Mouse (Mus musculus): ENCODE results near the gene Sncg. TPM values are rescaled to one million over a fixed set of nuclear protein-coding genes. Genes with fewer than 3 reads are reported as not detected.
"Not testable (repeated sequence)": the region's sequence is repeated elsewhere in the genome, so short reads cannot be mapped to it uniquely, and the experiment has no call there.

Sncg gene
- 1.9 and 2.3 TPM in 2 replicates for polyA plus RNA-seq (2016; fragmentation: Nextera tagmentation; extraction: Ambion mirVana)

- H3K27me3 ChIP-seq (replicated peaks): no peaks in the 10 kb centered on the region
- H3K4me3 ChIP-seq: peak within 1 kb of the TSS; percentile 46
- H3K4me2 ChIP-seq: peak within 1 kb of the TSS; percentile 56
- no peak for ATAC-seq (ENCODE audit: insufficient number of reproducible peaks, low FRiP score)
- peaks cover 30% of the 10 kb centered on the region for H3K4me1 ChIP-seq (replicated peaks)
- H3K9ac ChIP-seq: peak within 1 kb of the TSS; percentile 59
- 49% methylated on average over 10 of the region's 10 CpGs for WGBS
- H3K27ac ChIP-seq (ENCODE audit: poor library complexity, severe bottlenecking): peak within 1 kb of the TSS; percentile 32; the same call in 1 of the 2 replicates
- no peaks in the 10 kb centered on the region for H3K36me3 ChIP-seq
- H3K9me3 ChIP-seq (replicated peaks): no peaks in the 10 kb centered on the region
Observed at GRCm38 (mm10) chr14:34374577-34374976, at the start of gene Sncg. TSS of gene Sncg (minus strand) at chr14:34374789.

GRCm38 (mm10) chr14:34421078-34421477 is 46.5 kb upstream of the Sncg start:
- Histone ChIP-seq H3K4me1 (replicated peaks) (0 out of 2 replicates have a peak, but pooled peaks cover 3% of the 10 kb centered on the region), H3K27ac (ENCODE audit: poor library complexity, severe bottlenecking) (no peak overlapping the region), H3K4me3 (no peak overlapping the region), H3K4me2 (no peak overlapping the region), H3K9ac (no peak overlapping the region), H3K9me3 (replicated peaks) (no peaks in the 10 kb centered on the region), H3K36me3 (peaks cover 80% of the 10 kb centered on the region), H3K27me3 (replicated peaks) (no peaks in the 10 kb centered on the region)
- ATAC-seq (ENCODE audit: insufficient number of reproducible peaks, low FRiP score): no peak
- WGBS: 88% methylated on average over 1 of the region's 1 CpGs

GRCm38 (mm10) chr14:34417501-34417900 is 42.9 kb upstream of the Sncg start:
- Histone ChIP-seq H3K4me3 (no peak overlapping the region), H3K4me2 (no peak overlapping the region), H3K27ac (ENCODE audit: poor library complexity, severe bottlenecking) (no peak overlapping the region), H3K27me3 (replicated peaks) (no peaks in the 10 kb centered on the region), H3K9ac (no peak overlapping the region), H3K4me1 (replicated peaks) (no peaks in the 10 kb centered on the region), H3K36me3 (peaks cover 80% of the 10 kb centered on the region), H3K9me3 (replicated peaks) (no peaks in the 10 kb centered on the region)
- WGBS: 91% methylated on average over 5 of the region's 5 CpGs
- no peak for ATAC-seq (ENCODE audit: insufficient number of reproducible peaks, low FRiP score)

- H3K27ac ChIP-seq (ENCODE audit: poor library complexity, severe bottlenecking); ATAC-seq (ENCODE audit: insufficient number of reproducible peaks, low FRiP score); H3K9me3 ChIP-seq (replicated peaks); H3K4me3 ChIP-seq; H3K27me3 ChIP-seq (replicated peaks); H3K9ac ChIP-seq; H3K4me2 ChIP-seq; H3K4me1 ChIP-seq (replicated peaks): not testable (repeated sequence)
- H3K36me3 ChIP-seq: peaks cover 81% of the 10 kb centered on the region
- 90% methylated on average over 4 of the region's 4 CpGs for WGBS
Observed at GRCm38 (mm10) chr14:34416946-34417345, 42.4 kb upstream of the Sncg start.

- 90% methylated on average over 7 of the region's 7 CpGs for WGBS
- no peak for ATAC-seq (ENCODE audit: insufficient number of reproducible peaks, low FRiP score)
- H3K4me3 ChIP-seq: no peak overlapping the region
- no peak overlapping the region for H3K4me2 ChIP-seq
- H3K36me3 ChIP-seq: peaks cover 75% of the 10 kb centered on the region
- no peaks in the 10 kb centered on the region for H3K4me1 ChIP-seq (replicated peaks)
- H3K9ac ChIP-seq: no peak overlapping the region
- H3K27ac ChIP-seq (ENCODE audit: poor library complexity, severe bottlenecking): no peak overlapping the region
- H3K27me3 ChIP-seq (replicated peaks): no peaks in the 10 kb centered on the region
- no peaks in the 10 kb centered on the region for H3K9me3 ChIP-seq (replicated peaks)
Observed at GRCm38 (mm10) chr14:34412164-34412896, 37.7 kb upstream of the Sncg start.

GRCm38 (mm10) chr14:34410716-34411115 is 36.1 kb upstream of the Sncg start:
- H3K9ac ChIP-seq: no peak overlapping the region
- peaks cover 82% of the 10 kb centered on the region for H3K36me3 ChIP-seq
- H3K27me3 ChIP-seq (replicated peaks): no peaks in the 10 kb centered on the region
- H3K27ac ChIP-seq (ENCODE audit: poor library complexity, severe bottlenecking): no peak overlapping the region
- WGBS: 94% methylated on average over 6 of the region's 6 CpGs
- no peak overlapping the region for H3K4me2 ChIP-seq
- H3K4me1 ChIP-seq (replicated peaks): no peaks in the 10 kb centered on the region
- no peak for ATAC-seq (ENCODE audit: insufficient number of reproducible peaks, low FRiP score)
- H3K4me3 ChIP-seq: no peak overlapping the region
- no peaks in the 10 kb centered on the region for H3K9me3 ChIP-seq (replicated peaks)

- no peaks in the 10 kb centered on the region for H3K27me3 ChIP-seq (replicated peaks)
- peaks cover 88% of the 10 kb centered on the region for H3K36me3 ChIP-seq
- H3K9me3 ChIP-seq (replicated peaks): no peaks in the 10 kb centered on the region
- no peak overlapping the region for H3K27ac ChIP-seq (ENCODE audit: poor library complexity, severe bottlenecking)
- WGBS: 88% methylated on average over 7 of the region's 7 CpGs
- no peak overlapping the region for H3K4me3 ChIP-seq
- peaks cover 9% of the 10 kb centered on the region; the same call in 1 of the 2 replicates for H3K4me1 ChIP-seq (replicated peaks)
- no peak overlapping the region for H3K4me2 ChIP-seq
- H3K9ac ChIP-seq: no peak overlapping the region
- no peak for ATAC-seq (ENCODE audit: insufficient number of reproducible peaks, low FRiP score)
Observed at GRCm38 (mm10) chr14:34403424-34403823, 28.8 kb upstream of the Sncg start.

- ATAC-seq (ENCODE audit: insufficient number of reproducible peaks, low FRiP score): no peak
- Histone ChIP-seq H3K9me3 (replicated peaks) (no peaks in the 10 kb centered on the region), H3K4me3 (no peak overlapping the region), H3K4me2 (no peak overlapping the region), H3K36me3 (peaks cover 89% of the 10 kb centered on the region), H3K27me3 (replicated peaks) (no peaks in the 10 kb centered on the region), H3K9ac (no peak overlapping the region), H3K4me1 (replicated peaks) (peaks cover 9% of the 10 kb centered on the region; the same call in 1 of the 2 replicates), H3K27ac (ENCODE audit: poor library complexity, severe bottlenecking) (no peak overlapping the region)
- 75% methylated on average over 8 of the region's 8 CpGs for WGBS
Observed at GRCm38 (mm10) chr14:34402871-34403270, 28.3 kb upstream of the Sncg start.

- H3K27me3 ChIP-seq (replicated peaks): no peaks in the 10 kb centered on the region
- H3K4me2 ChIP-seq: no peak overlapping the region
- H3K4me3 ChIP-seq: no peak overlapping the region
- no peak for ATAC-seq (ENCODE audit: insufficient number of reproducible peaks, low FRiP score)
- WGBS: 57% methylated on average over 6 of the region's 6 CpGs
- H3K9ac ChIP-seq: no peak overlapping the region
- H3K9me3 ChIP-seq (replicated peaks): no peaks in the 10 kb centered on the region
- peaks cover 81% of the 10 kb centered on the region for H3K36me3 ChIP-seq
- peaks cover 9% of the 10 kb centered on the region; the same call in 1 of the 2 replicates for H3K4me1 ChIP-seq (replicated peaks)
- no peak overlapping the region for H3K27ac ChIP-seq (ENCODE audit: poor library complexity, severe bottlenecking)
Observed at GRCm38 (mm10) chr14:34401135-34401534, 26.5 kb upstream of the Sncg start.

- Histone ChIP-seq H3K27me3 (replicated peaks) (no peaks in the 10 kb centered on the region), H3K27ac (ENCODE audit: poor library complexity, severe bottlenecking) (no peak overlapping the region), H3K9me3 (replicated peaks) (no peaks in the 10 kb centered on the region), H3K36me3 (peaks cover 76% of the 10 kb centered on the region), H3K9ac (no peak overlapping the region), H3K4me2 (no peak overlapping the region), H3K4me3 (no peak overlapping the region), H3K4me1 (replicated peaks) (peaks cover 6% of the 10 kb centered on the region; the same call in 1 of the 2 replicates)
- 79% methylated on average over 3 of the region's 3 CpGs for WGBS
- no peak for ATAC-seq (ENCODE audit: insufficient number of reproducible peaks, low FRiP score)
Observed at GRCm38 (mm10) chr14:34400021-34400420, 25.4 kb upstream of the Sncg start.

GRCm38 (mm10) chr14:34399301-34399700 is 24.7 kb upstream of the Sncg start:
- 83% methylated on average over 6 of the region's 6 CpGs for WGBS
- H3K9me3 ChIP-seq (replicated peaks): no peaks in the 10 kb centered on the region
- H3K27me3 ChIP-seq (replicated peaks): no peaks in the 10 kb centered on the region
- no peak overlapping the region for H3K27ac ChIP-seq (ENCODE audit: poor library complexity, severe bottlenecking)
- no peak for ATAC-seq (ENCODE audit: insufficient number of reproducible peaks, low FRiP score)
- H3K36me3 ChIP-seq: peaks cover 69% of the 10 kb centered on the region
- H3K9ac ChIP-seq: no peak overlapping the region
- no peaks in the 10 kb centered on the region for H3K4me1 ChIP-seq (replicated peaks)
- no peak overlapping the region for H3K4me2 ChIP-seq
- no peak overlapping the region for H3K4me3 ChIP-seq
